Mouse (Mus musculus): ENCODE data around the gene Scrn3. TPM values are rescaled to one million over a fixed set of nuclear protein-coding genes. Genes with fewer than 3 reads are reported as not detected.

The Scrn3 gene
- polyA plus RNA-seq, 1 experiment from 2014 or later = 14.5 TPM

DNA sequence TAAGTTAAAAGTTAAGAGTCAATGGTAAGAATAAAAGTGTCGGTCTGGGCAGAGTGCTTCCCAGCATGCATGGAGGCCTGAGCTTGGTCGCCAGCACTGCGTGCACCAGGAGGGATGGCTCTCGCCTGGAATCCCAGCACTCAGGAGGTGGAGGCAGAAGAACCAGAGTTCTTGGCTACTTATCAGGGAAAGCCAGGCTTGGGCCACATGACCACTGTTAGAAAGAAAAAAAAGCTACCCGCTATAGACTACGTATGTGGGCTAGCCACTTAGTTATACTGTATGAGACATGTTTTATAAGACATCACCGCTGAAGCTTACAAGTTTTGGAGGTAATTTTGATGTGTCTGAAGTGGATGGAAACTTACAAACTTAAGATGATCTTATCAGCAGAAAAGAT, 14.2 kb upstream of the Scrn3 start:
- no peak overlapping the region for H3K27ac ChIP-seq (ENCODE audit: low read depth, low read length)
- H3K4me2 ChIP-seq (ENCODE audit: low read depth) = no peak overlapping the region
- no peak overlapping the region for H3K4me3 ChIP-seq (ENCODE audit: low read depth, low read length)
- H3K36me3 ChIP-seq (ENCODE audit: control insufficient read depth, insufficient read depth, low read length) = no peaks in the 10 kb centered on the region; the same call in 1 of the 2 replicates
- ATAC-seq (ENCODE audit: insufficient read depth, low FRiP score, low TSS enrichment) (no peak), DNase-seq (ENCODE audit: low spot score) (no peak)
- WGBS = 89% methylated on average over 7 of the region's 7 CpGs
- H3K9me3 ChIP-seq (ENCODE audit: control insufficient read depth, low read length) = no peaks in the 10 kb centered on the region
- H3K9ac ChIP-seq (ENCODE audit: low read length) = no peak overlapping the region
- no peaks in the 10 kb centered on the region for H3K27me3 ChIP-seq (ENCODE audit: control insufficient read depth, insufficient read depth, low read length)
- H3K4me1 ChIP-seq (ENCODE audit: control insufficient read depth, insufficient read depth, low read length) = no peaks in the 10 kb centered on the region

DNA sequence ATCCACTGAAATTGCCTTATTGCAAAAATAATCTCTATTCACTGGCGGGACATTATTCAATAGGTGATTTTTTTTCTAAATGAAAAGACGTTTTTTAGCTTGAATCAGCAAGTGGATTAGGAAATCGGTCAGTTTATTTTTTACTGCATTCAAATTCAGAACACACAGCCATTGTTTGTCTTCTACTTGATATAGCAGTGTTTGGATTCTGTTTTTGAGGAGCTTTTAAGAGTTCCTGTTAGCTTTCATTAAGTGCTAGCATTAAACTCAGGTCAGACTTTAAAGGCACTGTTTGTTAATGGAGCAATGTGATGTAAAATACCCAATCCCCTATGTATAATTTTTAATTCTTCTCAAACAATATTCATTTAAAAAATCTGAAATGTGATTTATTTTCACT, 13.6 kb upstream of the Scrn3 start:
- no peaks in the 10 kb centered on the region; the same call in 1 of the 2 replicates for H3K36me3 ChIP-seq (ENCODE audit: control insufficient read depth, insufficient read depth, low read length)
- no peak overlapping the region for H3K4me2 ChIP-seq (ENCODE audit: low read depth)
- H3K4me1 ChIP-seq (ENCODE audit: control insufficient read depth, insufficient read depth, low read length) = no peaks in the 10 kb centered on the region
- H3K27me3 ChIP-seq (ENCODE audit: control insufficient read depth, insufficient read depth, low read length) = no peaks in the 10 kb centered on the region
- ATAC-seq (ENCODE audit: insufficient read depth, low FRiP score, low TSS enrichment) (no peak), DNase-seq (ENCODE audit: low spot score) (no peak)
- no peaks in the 10 kb centered on the region for H3K9me3 ChIP-seq (ENCODE audit: control insufficient read depth, low read length)
- 85% methylated on average over 3 of the region's 3 CpGs for WGBS
- no peak overlapping the region for H3K27ac ChIP-seq (ENCODE audit: low read depth, low read length)
- H3K4me3 ChIP-seq (ENCODE audit: low read depth, low read length) = no peak overlapping the region
- no peak overlapping the region for H3K9ac ChIP-seq (ENCODE audit: low read length)

DNA sequence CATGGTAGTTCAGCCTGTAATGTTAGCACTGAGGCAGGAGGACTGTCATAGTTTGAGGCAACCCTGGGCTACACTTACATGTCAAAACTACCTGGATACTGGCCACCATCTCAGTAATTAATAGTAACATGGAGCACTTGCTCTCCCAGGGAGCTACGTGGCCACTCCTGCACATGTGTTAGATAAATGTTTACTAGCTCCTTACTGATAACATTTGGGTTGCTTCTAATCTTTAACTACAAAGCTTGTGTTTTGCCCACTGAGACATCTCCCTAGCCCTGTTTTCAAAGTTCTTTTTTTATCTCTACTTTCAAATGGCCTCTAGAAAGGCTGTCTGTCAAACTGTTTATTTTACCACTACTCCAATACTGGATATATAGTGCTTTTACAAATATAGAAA, 10.4 kb upstream of the Scrn3 start:
- Histone ChIP-seq H3K27me3 (ENCODE audit: control insufficient read depth, insufficient read depth, low read length) (no peaks in the 10 kb centered on the region), H3K4me3 (ENCODE audit: low read depth, low read length) (no peak overlapping the region), H3K9me3 (ENCODE audit: control insufficient read depth, low read length) (no peaks in the 10 kb centered on the region), H3K27ac (ENCODE audit: low read depth, low read length) (no peak overlapping the region), H3K9ac (ENCODE audit: low read length) (no peak overlapping the region), H3K36me3 (ENCODE audit: control insufficient read depth, insufficient read depth, low read length) (no peaks in the 10 kb centered on the region), H3K4me1 (ENCODE audit: control insufficient read depth, insufficient read depth, low read length) (no peaks in the 10 kb centered on the region), H3K4me2 (ENCODE audit: low read depth) (no peak overlapping the region)
- no peak for ATAC-seq (ENCODE audit: insufficient read depth, low FRiP score, low TSS enrichment)
- DNase-seq (ENCODE audit: low spot score) = no peak
- WGBS = 97% methylated on average over 1 of the region's 1 CpGs

DNA sequence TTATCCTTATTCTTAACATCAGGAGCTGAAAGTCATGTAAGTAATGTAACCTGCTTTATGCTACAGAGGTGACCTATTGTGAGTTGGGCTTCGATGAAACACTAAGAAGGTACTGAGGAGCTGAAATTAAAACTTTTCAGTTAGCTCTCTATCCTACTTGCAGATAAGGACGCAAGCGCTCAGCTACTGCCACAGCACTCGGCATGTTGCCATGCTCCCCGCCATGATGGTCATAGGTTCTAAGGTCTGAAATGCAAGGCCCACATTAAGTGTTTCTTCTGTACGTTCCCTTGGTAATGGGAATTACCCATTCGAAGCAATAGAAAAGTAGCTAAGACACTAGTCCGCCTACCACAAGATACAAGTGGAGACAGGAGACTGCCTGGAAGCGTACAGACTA, 9.7 kb upstream of the Scrn3 start:
- ATAC-seq (ENCODE audit: insufficient read depth, low FRiP score, low TSS enrichment) (no peak), DNase-seq (ENCODE audit: low spot score) (no peak)
- no peak overlapping the region for H3K9ac ChIP-seq (ENCODE audit: low read length)
- H3K9me3 ChIP-seq (ENCODE audit: control insufficient read depth, low read length) = no peaks in the 10 kb centered on the region
- 91% methylated on average over 9 of the region's 9 CpGs for WGBS
- H3K36me3 ChIP-seq (ENCODE audit: control insufficient read depth, insufficient read depth, low read length) = 0 out of 2 replicates have a peak, but pooled peaks cover 2% of the 10 kb centered on the region
- H3K4me2 ChIP-seq (ENCODE audit: low read depth) = no peak overlapping the region
- no peak overlapping the region for H3K4me3 ChIP-seq (ENCODE audit: low read depth, low read length)
- H3K4me1 ChIP-seq (ENCODE audit: control insufficient read depth, insufficient read depth, low read length) = no peaks in the 10 kb centered on the region
- no peaks in the 10 kb centered on the region for H3K27me3 ChIP-seq (ENCODE audit: control insufficient read depth, insufficient read depth, low read length)
- H3K27ac ChIP-seq (ENCODE audit: low read depth, low read length) = no peak overlapping the region

DNA sequence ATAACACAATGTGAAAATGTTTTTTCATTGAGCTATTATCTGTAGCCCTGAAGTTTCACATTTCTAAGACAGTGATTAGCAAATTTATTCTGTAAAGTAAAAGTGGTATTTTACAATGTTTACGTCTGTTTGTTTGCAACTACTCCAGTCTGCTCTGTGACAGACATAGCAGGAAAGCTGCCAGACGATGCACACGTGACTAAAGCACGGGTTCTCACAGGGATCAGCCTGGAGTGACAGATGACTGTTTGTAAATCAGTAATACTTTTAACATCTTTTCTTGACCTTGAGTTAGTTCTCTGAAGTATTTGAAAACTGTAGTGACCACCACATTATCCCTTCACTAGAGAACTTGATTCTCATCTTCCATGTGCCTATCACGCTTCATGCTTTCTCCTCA, 7.9 kb upstream of the Scrn3 start:
- Histone ChIP-seq H3K4me3 (ENCODE audit: low read depth, low read length) (no peak overlapping the region), H3K9ac (ENCODE audit: low read length) (no peak overlapping the region), H3K27ac (ENCODE audit: low read depth, low read length) (no peak overlapping the region), H3K9me3 (ENCODE audit: control insufficient read depth, low read length) (no peaks in the 10 kb centered on the region), H3K27me3 (ENCODE audit: control insufficient read depth, insufficient read depth, low read length) (no peaks in the 10 kb centered on the region), H3K4me1 (ENCODE audit: control insufficient read depth, insufficient read depth, low read length) (no peaks in the 10 kb centered on the region), H3K4me2 (ENCODE audit: low read depth) (no peak overlapping the region), H3K36me3 (ENCODE audit: control insufficient read depth, insufficient read depth, low read length) (0 out of 2 replicates have a peak, but pooled peaks cover 2% of the 10 kb centered on the region)
- ATAC-seq (ENCODE audit: insufficient read depth, low FRiP score, low TSS enrichment) (no peak), DNase-seq (ENCODE audit: low spot score) (no peak)
- 94% methylated on average over 5 of the region's 5 CpGs for WGBS

DNA sequence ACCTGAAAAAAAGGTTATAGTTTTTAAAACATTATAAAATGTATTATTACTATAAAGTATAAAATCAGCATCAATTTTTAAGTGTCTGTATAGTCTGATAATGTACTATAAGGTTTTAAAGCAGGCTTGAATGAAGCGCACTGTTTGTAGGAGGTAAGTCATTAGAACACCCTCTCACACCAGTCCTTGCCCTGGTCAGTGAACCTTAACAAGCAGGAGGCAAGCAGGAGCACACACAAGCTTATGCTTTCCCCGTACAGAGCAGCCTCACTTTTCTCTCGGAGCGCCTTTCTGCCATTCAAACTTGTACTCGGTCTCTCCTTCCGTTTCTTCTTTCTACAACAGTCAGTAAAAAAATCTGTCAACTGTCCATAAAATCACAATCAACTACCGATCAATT, 6.4 kb upstream of the Scrn3 start:
- 0 out of 2 replicates have a peak, but pooled peaks cover 2% of the 10 kb centered on the region for H3K36me3 ChIP-seq (ENCODE audit: control insufficient read depth, insufficient read depth, low read length)
- no peaks in the 10 kb centered on the region for H3K9me3 ChIP-seq (ENCODE audit: control insufficient read depth, low read length)
- DNase-seq (ENCODE audit: low spot score) = no peak
- no peaks in the 10 kb centered on the region for H3K27me3 ChIP-seq (ENCODE audit: control insufficient read depth, insufficient read depth, low read length)
- no peak overlapping the region for H3K27ac ChIP-seq (ENCODE audit: low read depth, low read length)
- no peak overlapping the region for H3K4me2 ChIP-seq (ENCODE audit: low read depth)
- 89% methylated on average over 7 of the region's 7 CpGs for WGBS
- no peaks in the 10 kb centered on the region for H3K4me1 ChIP-seq (ENCODE audit: control insufficient read depth, insufficient read depth, low read length)
- ATAC-seq (ENCODE audit: insufficient read depth, low FRiP score, low TSS enrichment) = no peak
- H3K9ac ChIP-seq (ENCODE audit: low read length) = no peak overlapping the region
- H3K4me3 ChIP-seq (ENCODE audit: low read depth, low read length) = no peak overlapping the region

DNA sequence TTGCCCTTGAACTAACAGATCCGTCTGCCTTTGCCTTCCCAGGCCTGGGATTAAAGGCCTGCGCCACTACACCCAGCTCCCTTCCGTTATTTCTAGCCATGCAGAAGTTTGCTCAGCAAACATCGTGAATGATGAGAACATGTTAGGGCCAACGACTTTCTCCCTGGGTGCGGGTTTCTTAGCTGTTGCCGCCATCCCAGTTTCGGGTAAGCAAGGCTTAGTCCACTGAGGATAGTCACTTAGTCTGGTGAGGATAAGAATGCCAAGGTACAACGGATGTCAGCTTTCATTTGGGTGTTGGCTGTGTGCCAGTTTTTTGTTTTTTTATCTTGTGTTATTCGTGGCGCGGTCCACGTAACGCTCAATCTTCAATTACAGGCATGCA, 708 bp downstream of the Scrn3 start:
- Histone ChIP-seq H3K9me3 (ENCODE audit: control insufficient read depth, low read length) (no peaks in the 10 kb centered on the region), H3K9ac (ENCODE audit: low read length) (peak overlapping the region; percentile 52), H3K4me3 (ENCODE audit: low read depth, low read length) (peak overlapping the region; percentile 61), H3K27me3 (ENCODE audit: control insufficient read depth, insufficient read depth, low read length) (no peaks in the 10 kb centered on the region), H3K27ac (ENCODE audit: low read depth, low read length) (0 out of 2 replicates have a peak overlapping the region, but pooled peaks have one; percentile 20), H3K36me3 (ENCODE audit: control insufficient read depth, insufficient read depth, low read length) (no peaks in the 10 kb centered on the region), H3K4me1 (ENCODE audit: control insufficient read depth, insufficient read depth, low read length) (no peaks in the 10 kb centered on the region), H3K4me2 (ENCODE audit: low read depth) (peak overlapping the region; percentile 42)
- ATAC-seq (ENCODE audit: insufficient read depth, low FRiP score, low TSS enrichment) (peak; percentile 35; the same call in 1 of the 2 replicates), DNase-seq (ENCODE audit: low spot score) (no peak)
- 50% methylated on average over 14 of the region's 14 CpGs for WGBS

DNA sequence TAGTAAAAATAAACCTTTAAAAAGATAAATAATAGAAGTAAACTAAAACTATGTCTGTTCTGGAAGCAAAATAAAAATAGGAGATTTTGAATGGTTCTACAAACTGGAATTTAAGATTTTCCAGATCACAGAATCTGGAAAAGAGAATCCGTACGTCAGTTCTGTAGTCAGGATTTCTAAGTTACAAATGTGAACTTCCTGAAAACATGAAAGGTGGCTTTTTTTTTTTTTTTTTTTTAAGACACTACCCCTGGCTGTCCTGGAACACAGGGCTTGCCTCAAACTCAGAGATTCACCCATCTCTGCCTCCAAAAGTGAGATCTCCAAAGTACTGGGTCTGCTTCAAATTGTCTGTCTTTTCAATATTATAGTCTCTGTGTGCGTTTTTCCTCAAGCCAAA, 1.9 kb downstream of the Scrn3 start:
- ATAC-seq (ENCODE audit: insufficient read depth, low FRiP score, low TSS enrichment) (no peak), DNase-seq (ENCODE audit: low spot score) (no peak)
- Histone ChIP-seq H3K36me3 (ENCODE audit: control insufficient read depth, insufficient read depth, low read length) (no peaks in the 10 kb centered on the region), H3K4me1 (ENCODE audit: control insufficient read depth, insufficient read depth, low read length) (no peaks in the 10 kb centered on the region), H3K9me3 (ENCODE audit: control insufficient read depth, low read length) (no peaks in the 10 kb centered on the region), H3K27ac (ENCODE audit: low read depth, low read length) (no peak overlapping the region), H3K4me3 (ENCODE audit: low read depth, low read length) (no peak overlapping the region), H3K27me3 (ENCODE audit: control insufficient read depth, insufficient read depth, low read length) (no peaks in the 10 kb centered on the region), H3K4me2 (ENCODE audit: low read depth) (no peak overlapping the region), H3K9ac (ENCODE audit: low read length) (no peak overlapping the region)
- WGBS = 94% methylated on average over 3 of the region's 3 CpGs

DNA sequence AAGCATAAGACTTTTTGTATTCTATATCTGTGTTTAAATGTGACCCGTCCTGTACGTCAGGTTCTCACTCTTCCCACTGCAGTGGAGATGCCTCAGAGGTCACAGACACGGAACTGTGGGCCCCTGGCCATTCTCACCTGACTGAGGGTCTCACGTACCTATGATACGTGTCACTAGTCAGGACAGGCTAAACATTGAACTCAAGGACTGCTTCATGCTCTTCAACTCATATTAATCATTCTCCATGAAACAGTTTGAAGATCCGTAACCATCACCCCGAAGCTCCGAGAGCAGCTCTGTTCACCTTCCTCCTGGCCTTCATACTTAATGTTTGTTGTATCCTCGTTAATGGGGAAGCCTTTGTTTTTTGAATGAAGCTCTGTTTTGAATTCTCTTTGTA, 5.0 kb downstream of the Scrn3 start:
- H3K4me3 ChIP-seq (ENCODE audit: low read depth, low read length) = no peak overlapping the region
- WGBS = 93% methylated on average over 9 of the region's 9 CpGs
- no peak overlapping the region for H3K9ac ChIP-seq (ENCODE audit: low read length)
- H3K4me2 ChIP-seq (ENCODE audit: low read depth) = no peak overlapping the region
- no peak for DNase-seq (ENCODE audit: low spot score)
- no peaks in the 10 kb centered on the region; the same call in 1 of the 2 replicates for H3K36me3 ChIP-seq (ENCODE audit: control insufficient read depth, insufficient read depth, low read length)
- H3K27ac ChIP-seq (ENCODE audit: low read depth, low read length) = no peak overlapping the region
- H3K9me3 ChIP-seq (ENCODE audit: control insufficient read depth, low read length) = no peaks in the 10 kb centered on the region
- no peaks in the 10 kb centered on the region for H3K4me1 ChIP-seq (ENCODE audit: control insufficient read depth, insufficient read depth, low read length)
- no peaks in the 10 kb centered on the region for H3K27me3 ChIP-seq (ENCODE audit: control insufficient read depth, insufficient read depth, low read length)
- no peak for ATAC-seq (ENCODE audit: insufficient read depth, low FRiP score, low TSS enrichment)
